Mouse (Mus musculus): ENCODE measurements at regions not wholly inside any gene's neighbourhood (a gene's known extent, or its start where the extent isn't known, plus 50 kb on each side); places are given as distances from the start of the nearest gene placed in this dataset.

DNA sequence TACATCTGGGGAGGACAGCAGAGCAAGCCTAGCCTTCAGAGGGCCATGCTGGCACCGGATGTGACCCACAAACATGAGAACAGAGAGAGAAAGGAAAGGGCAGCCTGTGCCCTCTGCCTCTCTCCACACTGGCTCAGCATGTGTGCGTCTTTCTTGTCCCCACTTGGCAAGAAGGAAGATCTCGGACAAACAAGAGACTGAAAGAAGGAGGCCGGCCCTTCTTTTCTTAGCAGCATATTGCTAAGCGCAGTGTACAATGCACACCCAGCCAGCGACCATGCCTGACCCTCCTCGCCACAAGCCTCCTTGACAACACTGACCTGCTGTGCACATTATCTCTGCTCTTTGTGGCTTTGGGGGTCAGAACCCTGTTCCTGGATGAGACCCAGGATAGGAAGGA, 181.4 kb upstream of the Dapk1 start:
- Histone ChIP-seq H3K4me2 (no peak overlapping the region), H3K4me3 (replicated peaks) (no peak overlapping the region), H3K9me3 (replicated peaks) (no peaks in the 10 kb centered on the region), H3K27me3 (no peaks in the 10 kb centered on the region), H3K9ac (no peak overlapping the region), H3K4me1 (replicated peaks) (no peaks in the 10 kb centered on the region), H3K27ac (no peak overlapping the region), H3K36me3 (no peaks in the 10 kb centered on the region)
- DNase-seq (no peak), ATAC-seq (ENCODE audit: low read depth) (no peak)
- 55% methylated on average over 7 of the region's 7 CpGs for WGBS (ENCODE audit: insufficient replicate concordance)

GRCm38 (mm10) chr13:60420842-60421696, 180.7 kb upstream of the Dapk1 start:
- H3K27ac ChIP-seq: no peak overlapping the region
- H3K4me1 ChIP-seq (replicated peaks): no peaks in the 10 kb centered on the region
- no peak for DNase-seq
- no peak overlapping the region for H3K4me3 ChIP-seq (replicated peaks)
- H3K27me3 ChIP-seq: no peaks in the 10 kb centered on the region
- no peaks in the 10 kb centered on the region for H3K36me3 ChIP-seq
- ATAC-seq (ENCODE audit: low read depth): peak; percentile 18; the same call in 1 of the 2 replicates
- WGBS (ENCODE audit: insufficient replicate concordance): 33% methylated on average over 3 of the region's 3 CpGs
- no peak overlapping the region for H3K9ac ChIP-seq
- no peaks in the 10 kb centered on the region for H3K9me3 ChIP-seq (replicated peaks)
- no peak overlapping the region for H3K4me2 ChIP-seq

DNA sequence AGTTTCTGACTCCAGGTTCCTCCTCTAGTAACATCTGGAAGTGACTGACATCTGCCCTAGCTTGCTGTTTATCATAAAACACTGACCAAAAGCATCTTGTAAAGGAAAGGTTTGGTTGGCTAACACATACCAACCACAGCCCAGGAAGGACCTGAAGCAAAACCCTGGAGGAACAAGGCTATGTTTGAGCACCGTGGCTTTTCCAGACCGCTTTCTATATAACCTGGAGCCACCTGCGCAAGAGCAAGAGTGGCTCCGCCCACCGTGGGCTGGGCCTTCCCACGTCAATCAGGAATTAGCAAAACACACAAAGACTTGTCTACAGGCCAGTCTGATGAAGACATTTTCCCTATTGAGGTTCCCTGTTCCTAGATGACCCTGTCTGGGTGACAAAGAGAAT, 177.5 kb upstream of the Dapk1 start:
- WGBS (ENCODE audit: insufficient replicate concordance): 54% methylated on average over 6 of the region's 6 CpGs
- no peaks in the 10 kb centered on the region for H3K4me1 ChIP-seq (replicated peaks)
- H3K27me3 ChIP-seq: no peaks in the 10 kb centered on the region
- no peak overlapping the region for H3K27ac ChIP-seq
- no peak for ATAC-seq (ENCODE audit: low read depth)
- no peaks in the 10 kb centered on the region for H3K9me3 ChIP-seq (replicated peaks)
- DNase-seq: no peak
- H3K4me3 ChIP-seq (replicated peaks): no peak overlapping the region
- H3K36me3 ChIP-seq: no peaks in the 10 kb centered on the region
- no peak overlapping the region for H3K9ac ChIP-seq
- H3K4me2 ChIP-seq: no peak overlapping the region

DNA sequence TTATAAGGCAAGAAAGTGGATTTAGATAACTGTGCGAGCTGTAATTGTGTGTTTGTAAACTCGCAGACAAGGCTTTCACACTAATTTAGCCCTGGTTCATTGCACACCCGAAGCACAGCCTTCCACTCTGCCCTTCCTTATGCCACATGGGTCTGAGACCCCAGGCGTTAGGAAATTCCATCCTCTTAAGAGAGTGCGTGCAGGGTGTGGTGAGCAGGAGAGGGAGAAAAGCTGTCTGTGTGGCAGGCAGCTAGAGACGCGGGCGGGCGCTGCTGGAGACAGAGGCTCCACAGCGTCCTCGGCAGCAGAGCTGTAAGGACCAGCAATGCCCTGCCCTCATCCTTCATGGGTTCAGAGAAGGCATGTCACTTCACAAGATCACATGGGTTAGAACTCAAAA, 176.6 kb upstream of the Dapk1 start:
- Histone ChIP-seq H3K36me3 (no peaks in the 10 kb centered on the region), H3K9me3 (replicated peaks) (no peaks in the 10 kb centered on the region), H3K4me2 (no peak overlapping the region), H3K4me1 (replicated peaks) (no peaks in the 10 kb centered on the region), H3K27ac (no peak overlapping the region), H3K27me3 (no peaks in the 10 kb centered on the region), H3K4me3 (replicated peaks) (no peak overlapping the region), H3K9ac (no peak overlapping the region)
- ATAC-seq (ENCODE audit: low read depth) (no peak), DNase-seq (no peak)
- WGBS (ENCODE audit: insufficient replicate concordance): 65% methylated on average over 11 of the region's 11 CpGs

GRCm38 (mm10) chr13:60425556-60425955, 176.2 kb upstream of the Dapk1 start:
- ATAC-seq (ENCODE audit: low read depth): no peak
- DNase-seq: no peak
- no peaks in the 10 kb centered on the region for H3K9me3 ChIP-seq (replicated peaks)
- H3K9ac ChIP-seq: no peak overlapping the region
- no peak overlapping the region for H3K27ac ChIP-seq
- H3K4me2 ChIP-seq: no peak overlapping the region
- 59% methylated on average over 6 of the region's 6 CpGs for WGBS (ENCODE audit: insufficient replicate concordance)
- H3K36me3 ChIP-seq: no peaks in the 10 kb centered on the region
- no peak overlapping the region for H3K4me3 ChIP-seq (replicated peaks)
- no peaks in the 10 kb centered on the region for H3K27me3 ChIP-seq
- H3K4me1 ChIP-seq (replicated peaks): no peaks in the 10 kb centered on the region

GRCm38 (mm10) chr13:60426192-60426840, 175.4 kb upstream of the Dapk1 start:
- no peak for ATAC-seq (ENCODE audit: low read depth)
- Histone ChIP-seq H3K27ac (no peak overlapping the region), H3K4me2 (no peak overlapping the region), H3K36me3 (no peaks in the 10 kb centered on the region), H3K4me1 (replicated peaks) (no peaks in the 10 kb centered on the region), H3K27me3 (no peaks in the 10 kb centered on the region), H3K9ac (no peak overlapping the region), H3K9me3 (replicated peaks) (no peaks in the 10 kb centered on the region), H3K4me3 (replicated peaks) (no peak overlapping the region)
- 69% methylated on average over 12 of the region's 12 CpGs for WGBS (ENCODE audit: insufficient replicate concordance)
- no peak for DNase-seq

GRCm38 (mm10) chr13:60427077-60427476, 174.7 kb upstream of the Dapk1 start:
- H3K4me3 ChIP-seq (replicated peaks): no peak overlapping the region
- no peak for ATAC-seq (ENCODE audit: low read depth)

DNA sequence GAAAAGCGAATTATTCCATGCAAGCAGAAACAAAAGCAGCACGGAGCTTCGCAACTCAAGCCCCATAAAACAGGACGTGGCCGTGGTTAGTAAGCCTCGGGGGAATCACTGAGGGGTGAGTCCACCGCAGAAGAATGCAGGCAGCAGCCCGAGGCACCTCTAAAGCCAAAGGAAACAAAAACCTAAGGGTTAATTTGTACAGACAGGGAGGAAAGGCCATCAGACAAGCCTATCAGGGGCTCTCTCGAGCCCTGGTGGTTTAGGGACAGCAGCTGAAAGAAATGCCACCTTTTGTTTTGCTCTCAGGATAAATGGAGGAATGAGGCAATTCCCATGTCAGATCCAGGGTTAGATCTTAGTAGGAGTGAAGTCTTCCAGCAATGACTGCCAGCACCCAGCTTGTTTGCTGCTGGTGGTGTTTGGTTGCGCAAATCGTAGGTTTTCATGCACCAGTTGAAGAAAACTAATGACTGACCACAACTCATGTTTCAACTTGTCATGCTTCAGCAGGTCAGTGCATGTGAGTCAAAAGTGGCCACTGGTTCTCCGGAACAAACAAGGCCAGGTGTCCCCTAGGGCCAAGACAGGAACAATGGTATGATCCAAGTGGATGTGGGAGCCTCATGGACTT, 173.9 kb upstream of the Dapk1 start:
- H3K4me2 ChIP-seq: no peak overlapping the region
- no peak for ATAC-seq (ENCODE audit: low read depth)

More at GRCm38 (mm10) chr13:60427077-60427476, 174.7 kb upstream of the Dapk1 start:
- DNase-seq: no peak
- H3K27me3 ChIP-seq: no peaks in the 10 kb centered on the region
- no peaks in the 10 kb centered on the region for H3K36me3 ChIP-seq
- H3K27ac ChIP-seq: no peak overlapping the region
- H3K4me1 ChIP-seq (replicated peaks): no peaks in the 10 kb centered on the region
- H3K9ac ChIP-seq: no peak overlapping the region
- 59% methylated on average over 7 of the region's 7 CpGs for WGBS (ENCODE audit: insufficient replicate concordance)
- H3K9me3 ChIP-seq (replicated peaks): no peaks in the 10 kb centered on the region
- no peak overlapping the region for H3K4me2 ChIP-seq

DNA sequence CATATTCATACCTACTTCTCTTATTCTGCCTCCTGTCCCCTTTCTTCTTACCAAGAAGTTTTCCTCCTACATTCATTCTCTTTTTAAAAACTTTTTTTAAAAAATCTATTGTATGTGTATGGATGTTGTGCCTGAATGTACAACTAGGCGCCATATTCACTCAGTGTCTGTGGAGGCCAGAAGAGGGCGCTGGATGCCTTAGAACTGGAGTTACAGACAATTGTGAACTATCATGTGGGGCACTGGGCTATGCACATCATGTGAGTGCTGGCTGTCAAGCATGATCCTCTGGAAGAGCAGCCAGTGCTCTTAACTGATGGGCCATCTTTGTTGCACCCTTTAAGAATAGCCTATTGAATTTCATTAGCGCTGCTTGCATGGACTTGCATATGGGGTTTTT, 172.6 kb upstream of the Dapk1 start:
- no peaks in the 10 kb centered on the region for H3K27me3 ChIP-seq
- H3K9ac ChIP-seq: no peak overlapping the region
- DNase-seq (no peak), ATAC-seq (ENCODE audit: low read depth) (no peak)
- H3K4me1 ChIP-seq (replicated peaks): no peaks in the 10 kb centered on the region
- no peaks in the 10 kb centered on the region for H3K36me3 ChIP-seq
- 57% methylated on average over 3 of the region's 3 CpGs for WGBS (ENCODE audit: insufficient replicate concordance)
- H3K9me3 ChIP-seq (replicated peaks): no peaks in the 10 kb centered on the region
- H3K4me3 ChIP-seq (replicated peaks): no peak overlapping the region
- no peak overlapping the region for H3K4me2 ChIP-seq
- H3K27ac ChIP-seq: no peak overlapping the region

More for the DNA sequence above, 173.9 kb upstream of the Dapk1 start:
- Histone ChIP-seq H3K9ac (no peak overlapping the region), H3K4me1 (replicated peaks) (no peaks in the 10 kb centered on the region), H3K9me3 (replicated peaks) (no peaks in the 10 kb centered on the region), H3K4me3 (replicated peaks) (no peak overlapping the region), H3K27me3 (no peaks in the 10 kb centered on the region), H3K27ac (no peak overlapping the region), H3K36me3 (no peaks in the 10 kb centered on the region)
- no peak for DNase-seq
- 33% methylated on average over 12 of the region's 12 CpGs for WGBS (ENCODE audit: insufficient replicate concordance)

DNA sequence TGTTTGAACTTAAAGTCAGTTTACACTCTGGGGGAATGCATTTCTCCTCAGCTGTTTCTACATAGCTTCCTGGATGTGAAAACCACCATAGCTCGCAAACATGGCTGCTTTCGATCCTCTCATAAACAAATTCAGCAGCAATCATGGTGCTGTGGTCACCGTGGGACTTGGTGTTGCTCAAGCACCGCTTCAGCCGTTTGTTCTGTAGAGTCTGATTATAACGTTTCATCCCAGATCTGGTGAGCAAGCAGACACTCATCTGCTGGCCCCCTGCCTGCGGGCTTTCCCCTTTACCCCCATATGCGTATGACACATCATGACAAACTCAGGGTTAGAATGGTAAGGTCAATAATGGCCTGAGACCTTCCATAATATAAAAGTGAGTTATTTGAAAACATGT, 170.3 kb upstream of the Dapk1 start:
- no peak for DNase-seq

DNA sequence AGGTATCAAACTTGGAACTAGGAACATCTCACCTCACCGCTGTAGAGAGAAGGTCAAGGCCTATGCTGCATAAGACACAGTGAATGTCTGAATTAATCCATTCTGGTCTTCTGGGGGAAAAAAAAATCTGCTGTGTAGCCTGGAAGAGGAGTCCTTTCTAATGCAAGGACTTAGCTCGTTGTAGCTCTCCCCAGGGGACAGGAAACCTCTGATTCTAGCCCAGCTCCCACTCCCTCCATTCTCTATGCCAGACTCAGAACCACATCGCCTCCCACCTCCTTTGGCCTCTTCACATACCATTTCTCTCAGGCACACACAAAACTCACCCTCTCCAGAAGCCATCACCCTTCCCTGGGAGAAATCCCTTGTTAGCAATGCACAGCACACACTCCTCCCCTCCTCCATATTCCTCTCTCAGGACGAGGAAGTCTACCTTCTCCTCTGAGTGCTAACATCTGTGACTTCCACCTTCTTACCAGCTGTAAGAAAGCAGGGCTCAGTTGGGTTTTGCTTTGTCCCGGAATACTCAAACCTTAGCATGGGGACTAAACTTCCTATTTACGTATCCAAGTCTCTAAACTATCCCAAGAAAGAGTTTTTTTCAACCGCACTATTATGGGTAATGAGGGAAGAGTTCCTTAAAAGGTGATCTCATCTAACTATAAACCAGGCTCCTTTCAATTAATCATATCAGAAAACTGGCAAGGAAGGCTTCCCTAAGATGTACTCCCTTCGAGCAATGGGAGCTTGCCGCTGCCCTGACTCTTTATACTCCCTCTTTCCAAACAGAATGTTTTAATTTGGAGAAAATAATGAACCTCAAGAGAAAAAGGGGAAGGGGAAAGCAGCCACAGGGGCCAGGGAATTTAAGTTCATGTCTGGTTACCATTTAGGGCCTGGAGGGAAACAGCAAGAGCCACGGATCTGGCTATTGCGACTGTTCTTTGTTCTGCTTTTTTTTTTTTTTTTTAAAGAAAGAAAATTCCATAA, 167.2 kb upstream of the Dapk1 start:
- Histone ChIP-seq H3K4me1 (replicated peaks) (peaks cover 7% of the 10 kb centered on the region), H3K9ac (no peak overlapping the region), H3K9me3 (replicated peaks) (no peaks in the 10 kb centered on the region), H3K4me3 (replicated peaks) (no peak overlapping the region), H3K27ac (no peak overlapping the region), H3K27me3 (no peaks in the 10 kb centered on the region), H3K4me2 (no peak overlapping the region), H3K36me3 (no peaks in the 10 kb centered on the region)
- ATAC-seq (ENCODE audit: low read depth): no peak
- no peak for DNase-seq
- 48% methylated on average over 11 of the region's 11 CpGs for WGBS (ENCODE audit: insufficient replicate concordance)

More for the DNA sequence above, 170.3 kb upstream of the Dapk1 start:
- ATAC-seq (ENCODE audit: low read depth): no peak
- Histone ChIP-seq H3K4me3 (replicated peaks) (no peak overlapping the region), H3K27ac (no peak overlapping the region), H3K4me1 (replicated peaks) (peaks cover 7% of the 10 kb centered on the region), H3K27me3 (no peaks in the 10 kb centered on the region), H3K9ac (no peak overlapping the region), H3K9me3 (replicated peaks) (no peaks in the 10 kb centered on the region), H3K4me2 (no peak overlapping the region), H3K36me3 (no peaks in the 10 kb centered on the region)
- 69% methylated on average over 8 of the region's 8 CpGs for WGBS (ENCODE audit: insufficient replicate concordance)

Data from liver, embryonic 13.5 days (tissue).